Mouse (Mus musculus) MEL (cell line): ENCODE data around the gene Grcc10. TPM values are rescaled to one million over a fixed set of nuclear protein-coding genes. Genes with fewer than 3 reads are reported as not detected.

Source experiments
- DNase-seq: peaks from one replicate; pipeline ENCODE4 v3.0.0; 2011; ENCODE audit warnings: low read depth, low spot score
- H3K27ac ChIP-seq: 2 replicates; pipeline ENCODE4 v1.5.1; 2012; ENCODE audit warnings: low read depth, mild to moderate bottlenecking, control low read depth, low read length, moderate library complexity; ENCODE audit not compliant: control insufficient read depth
- H3K27me3 ChIP-seq, 2 experiments: fragments of 150-350 bp in 1 of 2; sonication (generic) in 1 of 2; 2 replicates each; pipeline ENCODE4 v1.6.1; 2012; ENCODE audit warnings: low read length in 2 of 2, mild to moderate bottlenecking in 2 of 2, improper control_type of control experiment in 1 of 2, moderate library complexity in 1 of 2; ENCODE audit not compliant: insufficient read depth in 2 of 2, control insufficient read depth in 1 of 2
- H3K36me3 ChIP-seq, 2 experiments: 2 replicates each; pipeline ENCODE4 v1.6.1; 2012 to 2014; ENCODE audit warnings: low read length in 2 of 2, improper control_type of control experiment in 1 of 2, inconsistent platforms in 1 of 2, mild to moderate bottlenecking in 1 of 2; ENCODE audit not compliant: insufficient read depth in 2 of 2, control insufficient read depth in 1 of 2
- H3K4me1 ChIP-seq, 2 experiments: fragments of 150-350 bp in 1 of 2; sonication (generic) in 1 of 2; 2 replicates each; pipeline ENCODE4 v1.6.1; 2012; ENCODE audit warnings: low read length in 2 of 2, improper control_type of control experiment in 1 of 2, mild to moderate bottlenecking in 1 of 2; ENCODE audit not compliant: insufficient read depth in 2 of 2, control insufficient read depth in 1 of 2
- H3K4me3 ChIP-seq, 2 experiments: fragments of 150-350 bp in 1 of 2; sonication (generic) in 1 of 2; 2 replicates each; pipeline ENCODE4 v1.5.1; 2012; ENCODE audit warnings: low read depth in 2 of 2, low read length in 2 of 2, mild to moderate bottlenecking in 2 of 2, moderate library complexity in 2 of 2, control low read depth in 1 of 2, improper control_type of control experiment in 1 of 2; ENCODE audit not compliant: control insufficient read depth in 1 of 2, insufficient read depth in 1 of 2
- H3K79me2 ChIP-seq: 2 replicates; pipeline ENCODE4 v1.6.1; 2012; ENCODE audit warnings: mild to moderate bottlenecking, low read length, moderate library complexity; ENCODE audit not compliant: control insufficient read depth, poor library complexity, insufficient read depth
- H3K9ac ChIP-seq: 2 replicates; pipeline ENCODE4 v1.6.1; 2012; ENCODE audit warnings: low read depth, mild to moderate bottlenecking, control low read depth, low read length, moderate library complexity; ENCODE audit not compliant: control insufficient read depth, poor library complexity, severe bottlenecking
- H3K9me3 ChIP-seq: fragments of 150-350 bp; sonication (generic); replicated peaks from 2 replicates; pipeline ENCODE4 v1.6.1; 2012; ENCODE audit warnings: mild to moderate bottlenecking, low read length, improper control_type of control experiment, moderate library complexity; ENCODE audit not compliant: insufficient read depth
- BHLHE40 ChIP-seq: IDR thresholded peaks from 2 replicates; pipeline ENCODE4 v1.6.1; 2012; ENCODE audit warnings: low read depth, mild to moderate bottlenecking, inconsistent platforms, low read length, improper control_type of control experiment, borderline replicate concordance
- CHD1 ChIP-seq: IDR thresholded peaks from 2 replicates; pipeline ENCODE4 v1.6.1; 2012; ENCODE audit warnings: low read depth, mild to moderate bottlenecking, inconsistent platforms, low read length, improper control_type of control experiment
- E2F4 ChIP-seq: IDR thresholded peaks from 2 replicates; pipeline ENCODE4 v1.6.1; 2011; ENCODE audit warnings: low read depth, low read length, improper control_type of control experiment, borderline replicate concordance
- EP300 ChIP-seq, 2 experiments: IDR thresholded peaks; 2 replicates each; pipeline ENCODE4 v1.6.1; 2011; ENCODE audit warnings: improper control_type of control experiment in 2 of 2, low read length in 2 of 2, low read depth in 1 of 2, mild to moderate bottlenecking in 1 of 2
- HCFC1 ChIP-seq: IDR thresholded peaks from 2 replicates; pipeline ENCODE4 v1.6.1; 2012; ENCODE audit warnings: low read depth, mild to moderate bottlenecking, inconsistent platforms, low read length, improper control_type of control experiment, moderate library complexity
- JUND ChIP-seq: IDR thresholded peaks from 2 replicates; pipeline ENCODE4 v1.6.1; 2011; ENCODE audit warnings: low read depth, mild to moderate bottlenecking, improper control_type of control experiment, low read length
- KAT2A ChIP-seq: conservative IDR thresholded peaks from 2 replicates; pipeline ENCODE4 v1.6.1; 2012; ENCODE audit warnings: low read depth, low read length, improper control_type of control experiment, inconsistent platforms
- MAFK ChIP-seq: IDR thresholded peaks from 2 replicates; pipeline ENCODE4 v1.6.1; 2011; ENCODE audit warnings: low read depth, mild to moderate bottlenecking, low read length, improper control_type of control experiment, borderline replicate concordance
- MAZ ChIP-seq: IDR thresholded peaks from 2 replicates; pipeline ENCODE4 v1.6.1; 2012; ENCODE audit warnings: low read depth, mild to moderate bottlenecking, inconsistent platforms, low read length, improper control_type of control experiment
- MYB ChIP-seq: IDR thresholded peaks from 2 replicates; pipeline ENCODE4 v1.6.1; 2011; ENCODE audit warnings: mild to moderate bottlenecking, low read depth, low read length, improper control_type of control experiment
- NELFE ChIP-seq: IDR thresholded peaks from 2 replicates; pipeline ENCODE4 v1.6.1; 2011; ENCODE audit warnings: low read depth, low read length, improper control_type of control experiment
- POLR2A ChIP-seq, 2 experiments: IDR thresholded peaks; 2 replicates each; pipeline ENCODE4 v1.6.1; 2011 to 2012; ENCODE audit warnings: low read length in 2 of 2, mild to moderate bottlenecking in 2 of 2, control low read depth in 1 of 2, improper control_type of control experiment in 1 of 2, low read depth in 1 of 2, moderate library complexity in 1 of 2; ENCODE audit not compliant: control insufficient read depth in 1 of 2, insufficient read depth in 1 of 2, poor library complexity in 1 of 2
- POLR2AphosphoS2 ChIP-seq: IDR thresholded peaks from 2 replicates; pipeline ENCODE4 v1.6.1; 2011; ENCODE audit warnings: low read length, improper control_type of control experiment
- RCOR1 ChIP-seq: IDR thresholded peaks from 2 replicates; pipeline ENCODE4 v1.6.1; 2012; ENCODE audit warnings: low read depth, mild to moderate bottlenecking, inconsistent platforms, low read length, improper control_type of control experiment
- TAL1 ChIP-seq: IDR thresholded peaks from 2 replicates; pipeline ENCODE4 v1.6.1; 2012; ENCODE audit warnings: mild to moderate bottlenecking, inconsistent platforms, low read length, moderate library complexity, mixed read lengths
- TBP ChIP-seq: IDR thresholded peaks from 2 replicates; pipeline ENCODE4 v1.8.0; 2011; ENCODE audit warnings: low read depth, low read length, improper control_type of control experiment
- UBTF ChIP-seq: IDR thresholded peaks from 2 replicates; pipeline ENCODE4 v1.6.1; 2012; ENCODE audit warnings: low read depth, mild to moderate bottlenecking, inconsistent platforms, low read length, improper control_type of control experiment, moderate library complexity, borderline replicate concordance; ENCODE audit not compliant: insufficient read depth
- USF2 ChIP-seq, 2 experiments: IDR thresholded peaks; 2 replicates each; pipeline ENCODE4 v1.6.1; 2011 to 2012; ENCODE audit warnings: improper control_type of control experiment in 2 of 2, low read length in 2 of 2, borderline replicate concordance in 1 of 2, inconsistent platforms in 1 of 2, low read depth in 1 of 2, mild to moderate bottlenecking in 1 of 2; ENCODE audit not compliant: insufficient read depth in 1 of 2
- ZMIZ1 ChIP-seq: IDR thresholded peaks from 2 replicates; pipeline ENCODE4 v1.6.1; 2012; ENCODE audit warnings: low read depth, mild to moderate bottlenecking, inconsistent platforms, low read length, improper control_type of control experiment, moderate library complexity
- polyA plus RNA-seq, 2 experiments: library from polyadenylated mRNA; stranded (reverse) in 1 of 2; unstranded in 1 of 2; fragments of >175 nt in 1 of 2; fragments of >200 nt in 1 of 2; gene quantifications; 2 replicates each; pipeline versions ENCODE4 v1.2.1 to v1.2.4; 2012; ENCODE audit warnings: low replicate concordance in 2 of 2, low read depth in 1 of 2; ENCODE audit not compliant: insufficient read length in 2 of 2, insufficient read depth in 1 of 2, missing spikeins in 1 of 2
- total RNA-seq: library from RNA; depleted of rRNA; stranded (reverse); fragments of 300-350 nt; gene quantifications from 2 replicates; pipeline ENCODE4 v1.2.3, GENCODE M21; 2012

Gene Grcc10
- total and polyA plus RNA-seq, 3 experiments: 57.4 to 62.9 TPM; not detected in 1

- 0 out of 2 replicates have a peak, but pooled peaks have one; percentile 19 for TF ChIP-seq TBP
These were observed 4.5 kb upstream of the Grcc10 start (continued) for GRCm38 (mm10) chr6:124745490-124746295.

DNA sequence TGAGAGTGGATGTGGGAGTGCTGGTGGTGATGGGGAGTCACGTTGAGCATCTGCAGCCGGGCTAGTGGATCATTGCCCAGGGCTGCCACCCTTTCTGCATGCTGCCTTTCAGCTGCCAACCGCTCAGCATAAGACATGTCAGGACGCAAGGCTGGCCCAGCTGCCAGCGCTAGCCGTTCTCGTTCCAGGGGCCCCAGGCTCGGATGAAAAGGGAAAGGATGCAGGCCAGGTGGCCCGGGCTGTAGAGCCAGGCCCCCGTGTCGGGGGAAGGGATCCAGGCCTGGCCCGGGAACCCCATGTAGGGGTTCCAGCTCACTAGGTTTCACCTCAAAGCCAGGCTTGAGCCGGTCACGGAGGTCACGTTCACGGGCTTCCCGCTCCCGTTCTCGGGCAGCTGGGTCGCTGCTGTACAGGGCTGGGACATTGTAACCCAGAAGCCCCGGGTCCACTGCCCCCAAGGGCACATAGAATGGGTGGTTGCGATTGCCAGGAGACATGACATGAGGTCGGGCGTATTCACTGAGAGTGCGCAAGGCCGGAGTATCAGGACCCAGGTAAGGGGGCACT is 3.7 kb upstream of the Grcc10 start:
- Histone ChIP-seq H3K9me3 (no peaks in the 10 kb centered on the region), H3K27ac (no peak overlapping the region)
- TF ChIP-seq NELFE (no peak), TAL1 (no peak), HCFC1 (no peak), EP300 (IDR thresholded peaks at IDR 0.05; ENCODE audit: low read depth in 1 of 2, low read length in 2 of 2) (no peak), E2F4 (no peak), ZMIZ1 (no peak), MAFK (no peak), POLR2AphosphoS2 (no peak), CHD1 (no peak), MAZ (no peak), USF2 (IDR thresholded peaks at IDR 0.05; ENCODE audit: borderline replicate concordance in 1 of 2, insufficient read depth in 1 of 2, low read depth in 1 of 2, low read length in 2 of 2) (no peak), UBTF (no peak), BHLHE40 (no peak), MYB (no peak), RCOR1 (no peak), JUND (no peak), POLR2A (IDR thresholded peaks at IDR 0.05; ENCODE audit: control insufficient read depth in 1 of 2, insufficient read depth in 1 of 2, low read depth in 1 of 2, low read length in 2 of 2, poor library complexity in 1 of 2) (no peak), KAT2A (no peak)
- TF ChIP-seq, all 39 proteins: peak for 0
- Histone ChIP-seq H3K36me3 (peaks cover 0 to 7% of the 10 kb centered on the region in 2 experiments; a peak in 2 of 4 replicates), H3K4me1 (peaks cover 2 to 6% of the 10 kb centered on the region in 2 experiments; a peak in 3 of 4 replicates), H3K4me3 (peak overlapping the region in 1 of 2 experiments; percentile 9; a peak in 2 of 4 replicates), H3K79me2 (peaks cover 1% of the 10 kb centered on the region; the same call in 1 of the 2 replicates), H3K27me3 (no peaks in the 10 kb centered on the region), H3K9ac (peak overlapping the region; percentile 46)
- DNase-seq: no peak
